Mouse (Mus musculus): ENCODE data around the gene Tmem131.

GRCm38 (mm10) chr1:36902533-36903315 is 40.7 kb downstream of the Tmem131 start:
- no peak for TF ChIP-seq CTCF (IDR thresholded peaks at IDR 0.05; ENCODE audit: borderline replicate concordance, insufficient read depth, low read length)
- no peak for TF ChIP-seq POLR2A (IDR thresholded peaks at IDR 0.05; ENCODE audit: low read depth, low read length)
